Mouse (Mus musculus): ENCODE results near the gene Zbtb1. TPM values are rescaled to one million over a fixed set of nuclear protein-coding genes. Genes with fewer than 3 reads are reported as not detected.

The Zbtb1 gene
- polyA plus RNA-seq, 1 experiment = 5.2 TPM

- under 1% methylated on average over 54 of the region's 54 CpGs for WGBS
- Histone ChIP-seq H3K27ac (ENCODE audit: control insufficient read depth, insufficient read depth, low read depth, low read length, poor library complexity) (peak within 1 kb of the TSS; percentile 95), H3K4me1 (ENCODE audit: control insufficient read depth, insufficient read depth, low read length) (peaks cover 2% of the 10 kb centered on the region; the same call in 1 of the 2 replicates), H3K4me3 (replicated peaks; ENCODE audit: control insufficient read depth, low read depth, low read length) (peak within 1 kb of the TSS; percentile 88)
- TF ChIP-seq POLR2A (IDR thresholded peaks at IDR 0.05; ENCODE audit: borderline replicate concordance, control insufficient read depth, low read depth, low read length) = peak; percentile 89
- TF ChIP-seq CTCF (IDR thresholded peaks at IDR 0.05; ENCODE audit: control insufficient read depth, insufficient read depth, low read length) = no peak
Observed at GRCm38 (mm10) chr12:76403886-76404537, 33.9 kb downstream of the Zbtb1 start, which contains the start of gene Hspa2. Hspa2 (plus strand) TSS chr12:76404176.

- 16% methylated on average over 20 of the region's 20 CpGs for WGBS
- TF ChIP-seq POLR2A (IDR thresholded peaks at IDR 0.05; ENCODE audit: borderline replicate concordance, control insufficient read depth, low read depth, low read length) = no peak
- TF ChIP-seq CTCF (IDR thresholded peaks at IDR 0.05; ENCODE audit: control insufficient read depth, insufficient read depth, low read length) = no peak
Observed at GRCm38 (mm10) chr12:76404836-76405182, 34.7 kb downstream of the Zbtb1 start.

GRCm38 (mm10) chr12:76405183-76405970 is 35.3 kb downstream of the Zbtb1 start:
- peaks cover 2% of the 10 kb centered on the region; the same call in 1 of the 2 replicates for H3K4me1 ChIP-seq (ENCODE audit: control insufficient read depth, insufficient read depth, low read length)
- peak overlapping the region; percentile 88 for H3K4me3 ChIP-seq (replicated peaks; ENCODE audit: control insufficient read depth, low read depth, low read length)
- H3K27ac ChIP-seq (ENCODE audit: control insufficient read depth, insufficient read depth, low read depth, low read length, poor library complexity) = no peak overlapping the region
- TF ChIP-seq POLR2A (IDR thresholded peaks at IDR 0.05; ENCODE audit: borderline replicate concordance, control insufficient read depth, low read depth, low read length) (no peak), CTCF (IDR thresholded peaks at IDR 0.05; ENCODE audit: control insufficient read depth, insufficient read depth, low read length) (no peak)
- WGBS = 8% methylated on average over 64 of the region's 64 CpGs

More at GRCm38 (mm10) chr12:76404836-76405182, 34.7 kb downstream of the Zbtb1 start:
- Histone ChIP-seq H3K4me1 (ENCODE audit: control insufficient read depth, insufficient read depth, low read length) (peaks cover 2% of the 10 kb centered on the region; the same call in 1 of the 2 replicates), H3K27ac (ENCODE audit: control insufficient read depth, insufficient read depth, low read depth, low read length, poor library complexity) (no peak overlapping the region), H3K4me3 (replicated peaks; ENCODE audit: control insufficient read depth, low read depth, low read length) (peak overlapping the region; percentile 88)

GRCm38 (mm10) chr12:76405971-76406370 is 35.9 kb downstream of the Zbtb1 start:
- H3K4me3 ChIP-seq (replicated peaks; ENCODE audit: control insufficient read depth, low read depth, low read length) = peak overlapping the region; percentile 47
- TF ChIP-seq POLR2A (IDR thresholded peaks at IDR 0.05; ENCODE audit: borderline replicate concordance, control insufficient read depth, low read depth, low read length) (no peak), CTCF (IDR thresholded peaks at IDR 0.05; ENCODE audit: control insufficient read depth, insufficient read depth, low read length) (no peak)
- no peak overlapping the region for H3K27ac ChIP-seq (ENCODE audit: control insufficient read depth, insufficient read depth, low read depth, low read length, poor library complexity)
- H3K4me1 ChIP-seq (ENCODE audit: control insufficient read depth, insufficient read depth, low read length) = peaks cover 2% of the 10 kb centered on the region; the same call in 1 of the 2 replicates
- WGBS = 2% methylated on average over 23 of the region's 23 CpGs

GRCm38 (mm10) chr12:76407184-76407583 is 37.1 kb downstream of the Zbtb1 start:
- peaks cover 2% of the 10 kb centered on the region; the same call in 1 of the 2 replicates for H3K4me1 ChIP-seq (ENCODE audit: control insufficient read depth, insufficient read depth, low read length)
- H3K27ac ChIP-seq (ENCODE audit: control insufficient read depth, insufficient read depth, low read depth, low read length, poor library complexity) = no peak overlapping the region
- H3K4me3 ChIP-seq (replicated peaks; ENCODE audit: control insufficient read depth, low read depth, low read length) = no peak overlapping the region
- TF ChIP-seq CTCF (IDR thresholded peaks at IDR 0.05; ENCODE audit: control insufficient read depth, insufficient read depth, low read length) = no peak
- TF ChIP-seq POLR2A (IDR thresholded peaks at IDR 0.05; ENCODE audit: borderline replicate concordance, control insufficient read depth, low read depth, low read length) = no peak
- 67% methylated on average over 1 of the region's 1 CpGs for WGBS

- TF ChIP-seq POLR2A (IDR thresholded peaks at IDR 0.05; ENCODE audit: borderline replicate concordance, control insufficient read depth, low read depth, low read length) (no peak), CTCF (IDR thresholded peaks at IDR 0.05; ENCODE audit: control insufficient read depth, insufficient read depth, low read length) (no peak)
- Histone ChIP-seq H3K27ac (ENCODE audit: control insufficient read depth, insufficient read depth, low read depth, low read length, poor library complexity) (no peak overlapping the region), H3K4me3 (replicated peaks; ENCODE audit: control insufficient read depth, low read depth, low read length) (no peak overlapping the region), H3K4me1 (ENCODE audit: control insufficient read depth, insufficient read depth, low read length) (peaks cover 2% of the 10 kb centered on the region; the same call in 1 of the 2 replicates)
- 66% methylated on average over 4 of the region's 4 CpGs for WGBS
Observed at GRCm38 (mm10) chr12:76409166-76409565, 39.1 kb downstream of the Zbtb1 start.

- no peak overlapping the region for H3K27ac ChIP-seq (ENCODE audit: control insufficient read depth, insufficient read depth, low read depth, low read length, poor library complexity)
- H3K4me3 ChIP-seq (replicated peaks; ENCODE audit: control insufficient read depth, low read depth, low read length) = no peak overlapping the region
- TF ChIP-seq CTCF (IDR thresholded peaks at IDR 0.05; ENCODE audit: control insufficient read depth, insufficient read depth, low read length) (no peak), POLR2A (IDR thresholded peaks at IDR 0.05; ENCODE audit: borderline replicate concordance, control insufficient read depth, low read depth, low read length) (no peak)
- no peaks in the 10 kb centered on the region for H3K4me1 ChIP-seq (ENCODE audit: control insufficient read depth, insufficient read depth, low read length)
- 39% methylated on average over 12 of the region's 12 CpGs for WGBS
Observed at GRCm38 (mm10) chr12:76415383-76416010, 45.4 kb downstream of the Zbtb1 start.

- no peak for TF ChIP-seq CTCF (IDR thresholded peaks at IDR 0.05; ENCODE audit: control insufficient read depth, insufficient read depth, low read length)
- TF ChIP-seq POLR2A (IDR thresholded peaks at IDR 0.05; ENCODE audit: borderline replicate concordance, control insufficient read depth, low read depth, low read length) = no peak
- Histone ChIP-seq H3K4me3 (replicated peaks; ENCODE audit: control insufficient read depth, low read depth, low read length) (no peak within 1 kb of the TSS), H3K27ac (ENCODE audit: control insufficient read depth, insufficient read depth, low read depth, low read length, poor library complexity) (no peak within 1 kb of the TSS), H3K4me1 (ENCODE audit: control insufficient read depth, insufficient read depth, low read length) (no peaks in the 10 kb centered on the region)
- WGBS = 19% methylated on average over 37 of the region's 37 CpGs
Observed at GRCm38 (mm10) chr12:76417433-76417854, 47.4 kb downstream of the Zbtb1 start, which contains the start of gene Ppp1r36. Ppp1r36 (plus strand) TSS chr12:76417538.
